In genomic region chr17:28092297-28092696, GRCm38 (mm10) we compare ENCODE assay signal across 19 mouse cellular contexts. TPM values are rescaled to one million over a fixed set of nuclear protein-coding genes. Genes with fewer than 3 reads are reported as not detected.
A peak's percentile ranks its signal among the peaks of the same experiment; 100 is the strongest.
DNase-seq lines count a peak whose midpoint lies in the region; ATAC-seq and TF ChIP-seq lines count a peak whose summit lies in the region.
"Had no signal": no experiment of that assay in that cellular context is flagged by ENCODE, and none has a peak within 500 bp of the region (broad histone marks: within the 10 kb centered on the region; RNA-seq: fewer than 3 reads in every experiment).

No protein-coding gene starts in this region.

- intact Hi-C loops in gastrocnemius, adult 2 months (cut with DNase I), result no loop called here

- TF ChIP-seq EP300 in liver, postnatal 0 days (IDR thresholded peaks at IDR 0.05; ENCODE audit: low read depth), result no peak

- no peak for DNase-seq in gastrocnemius, adult 2 months
- DNase-seq in gastrocnemius, adult 18-20 months (ENCODE audit: low spot score), result no peak
- DNase-seq in liver, postnatal 0 days, result no peak
- peak; percentile 56 for DNase-seq in ES-CJ7 (ENCODE audit: low read depth, low spot score)
- no peak for DNase-seq in brain, embryonic 14.5 days (ENCODE audit: low read depth)
- no peak for DNase-seq in thymus, adult 18-20 months
- no peak for DNase-seq in right cerebral cortex, adult 18-20 months
- DNase-seq: adrenal gland, postnatal 36 days; cerebellum, adult 2 months; kidney, adult 9 months; layer of hippocampus, adult 9-11 months; thymus, adult 2 months had no signal

- TF ChIP-seq CTCF in gastrocnemius, adult 2 months (IDR thresholded peaks at IDR 0.05), result peak; percentile 28; the same call in 1 of the 2 replicates
- TF ChIP-seq CTCF in liver, postnatal 0 days (IDR thresholded peaks at IDR 0.05; ENCODE audit: low read depth), result peak; percentile 43
- peak; percentile 31; the same call in 1 of the 2 replicates for TF ChIP-seq CTCF in brain, embryonic 14.5 days (IDR thresholded peaks at IDR 0.05; ENCODE audit: borderline replicate concordance, extremely low read depth, insufficient read depth, insufficient read length)

- no peaks in the 10 kb centered on the region for H3K4me1 ChIP-seq in liver, postnatal 0 days (ENCODE audit: insufficient read depth)
- peaks cover 3% of the 10 kb centered on the region; the same call in 1 of the 2 replicates for H3K4me1 ChIP-seq in liver, embryonic 12.5 days
- H3K4me1 ChIP-seq: liver, embryonic 15.5 days; neural tube, embryonic 12.5 days had no signal

- H3K4me2 ChIP-seq in liver, postnatal 0 days (ENCODE audit: low read depth, low read length), result no peak overlapping the region
- H3K4me2 ChIP-seq in liver, embryonic 12.5 days, result no peak overlapping the region
- H3K4me2 ChIP-seq: heart, embryonic 15.5 days; liver, embryonic 15.5 days; midbrain, embryonic 15.5 days; neural tube, embryonic 12.5 days had no signal

- 0 out of 2 replicates have a peak, but pooled peaks cover 2% of the 10 kb centered on the region for H3K9me3 ChIP-seq in liver, postnatal 0 days (ENCODE audit: low read length)
- H3K9me3 ChIP-seq in liver, embryonic 12.5 days (replicated peaks), result peaks cover 4% of the 10 kb centered on the region; the same call in 1 of the 2 replicates
- H3K9me3 ChIP-seq: liver, embryonic 15.5 days; midbrain, embryonic 15.5 days had no signal

- 89% methylated on average over 2 of the region's 2 CpGs for WGBS in liver, postnatal 0 days (ENCODE audit: insufficient replicate concordance)
- 67% methylated on average over 2 of the region's 2 CpGs for WGBS in liver, embryonic 12.5 days (ENCODE audit: insufficient replicate concordance)

- H3K4me3 ChIP-seq in gastrocnemius, adult 2 months, result no peak overlapping the region
- no peak overlapping the region for H3K4me3 ChIP-seq in liver, postnatal 0 days (ENCODE audit: low read depth, low read length)
- no peak overlapping the region for H3K4me3 ChIP-seq in liver, embryonic 12.5 days
- H3K4me3 ChIP-seq: erythroblast, embryonic 14.5 days; heart, embryonic 15.5 days; liver, embryonic 15.5 days; midbrain, embryonic 15.5 days; neural tube, embryonic 12.5 days had no signal

- no peak overlapping the region for H3K27ac ChIP-seq in gastrocnemius, adult 2 months
- no peak overlapping the region for H3K27ac ChIP-seq in liver, postnatal 0 days (ENCODE audit: low read depth)
- H3K27ac ChIP-seq in liver, embryonic 12.5 days, result no peak overlapping the region
- H3K27ac ChIP-seq: heart, embryonic 15.5 days; liver, embryonic 15.5 days; midbrain, embryonic 15.5 days; neural tube, embryonic 12.5 days had no signal

- H3K27me3 ChIP-seq in liver, postnatal 0 days (ENCODE audit: insufficient read depth, low read length), result no peaks in the 10 kb centered on the region
- no peaks in the 10 kb centered on the region for H3K27me3 ChIP-seq in liver, embryonic 12.5 days (replicated peaks)
- H3K27me3 ChIP-seq: heart, embryonic 15.5 days; liver, embryonic 15.5 days; midbrain, embryonic 15.5 days; neural tube, embryonic 12.5 days had no signal

- H3K9ac ChIP-seq in liver, postnatal 0 days (replicated peaks), result no peak overlapping the region
- H3K9ac ChIP-seq in liver, embryonic 12.5 days, result no peak overlapping the region
- H3K9ac ChIP-seq: heart, embryonic 15.5 days; liver, embryonic 15.5 days; midbrain, embryonic 15.5 days; neural tube, embryonic 12.5 days had no signal

- no peaks in the 10 kb centered on the region for H3K36me3 ChIP-seq in liver, postnatal 0 days (replicated peaks; ENCODE audit: insufficient read depth, low read length)
- H3K36me3 ChIP-seq in liver, embryonic 12.5 days, result no peaks in the 10 kb centered on the region
- H3K36me3 ChIP-seq: heart, embryonic 15.5 days; liver, embryonic 15.5 days; midbrain, embryonic 15.5 days; neural tube, embryonic 12.5 days had no signal

- no peak for ATAC-seq in liver, postnatal 0 days
- ATAC-seq in liver, embryonic 12.5 days, result no peak
- ATAC-seq: midbrain, embryonic 15.5 days had no signal

- TF ChIP-seq POLR2A in brain, embryonic 14.5 days (IDR thresholded peaks at IDR 0.05; ENCODE audit: borderline replicate concordance, extremely low read depth, insufficient read depth, insufficient read length, poor library complexity, severe bottlenecking), result no peak

RNA-seq across cellular contexts. Expression of gene Tcp11, which starts 11.9 kb away (rescaled TPM):
- total RNA-seq in gastrocnemius, adult 2 months (2021), result not detected
- not detected for total RNA-seq in gastrocnemius, adult 18-20 months (2021)
- polyA plus RNA-seq in liver, postnatal 0 days (2015; fragmentation: Nextera tagmentation; extraction: Ambion mirVana), result 0.07 TPM in 1 of 2 replicates, not detected in the other
- polyA plus RNA-seq in liver, embryonic 12.5 days (2016; fragmentation: Nextera tagmentation; extraction: Ambion mirVana), result 0.44 and 0.53 TPM in 2 replicates
- 2.4 and 2.8 TPM in 2 replicates for polyA plus RNA-seq in brain, embryonic 14.5 days (2012; rRNA removed)
- total RNA-seq: adrenal gland, postnatal 36 days had no signal
- polyA plus RNA-seq: C2C12; erythroblast, embryonic 14.5 days had no signal

RNA-seq across cellular contexts. Expression of gene Scube3, which starts 49.6 kb away (rescaled TPM):
- total RNA-seq in gastrocnemius, adult 2 months (2021), result under 1 TPM; 0.17 to 0.20 TPM
- total RNA-seq in gastrocnemius, adult 18-20 months (2021), result under 1 TPM; 0.16 to 0.26 TPM
- 0.05 and 0.06 TPM in 2 replicates for polyA plus RNA-seq in liver, postnatal 0 days (2015; fragmentation: Nextera tagmentation; extraction: Ambion mirVana)
- 0.91 and 1.2 TPM in 2 replicates for polyA plus RNA-seq in liver, embryonic 12.5 days (2016; fragmentation: Nextera tagmentation; extraction: Ambion mirVana)
- polyA plus RNA-seq in brain, embryonic 14.5 days (2012; rRNA removed), result 18.5 and 26.5 TPM in 2 replicates
- polyA plus RNA-seq: erythroblast, embryonic 14.5 days had no signal
